Mouse (Mus musculus): ENCODE data around the gene Purb.

GRCm38 (mm10) chr11:6445441-6445840 lies 30.3 kb downstream of the Purb start:
- TF ChIP-seq USF2 (conservative IDR thresholded peaks at IDR 0.05; ENCODE audit: low read depth, low read length): no peak
- no peak for TF ChIP-seq EP300 (IDR thresholded peaks at IDR 0.05; ENCODE audit: low read length)
- no peak for TF ChIP-seq POLR2A (IDR thresholded peaks at IDR 0.05; ENCODE audit: low read depth, low read length)
- no peak for TF ChIP-seq NELFE (IDR thresholded peaks at IDR 0.05; ENCODE audit: low read depth, low read length)
- no peak for TF ChIP-seq GABPA (IDR thresholded peaks at IDR 0.05; ENCODE audit: insufficient replicate concordance, low read depth, low read length)
- TF ChIP-seq MEF2A (IDR thresholded peaks at IDR 0.05; ENCODE audit: borderline replicate concordance, low read depth, low read length): no peak
- no peak for TF ChIP-seq MAX (IDR thresholded peaks at IDR 0.05; ENCODE audit: low read length)
- TF ChIP-seq NRF1 (IDR thresholded peaks at IDR 0.05; ENCODE audit: low read depth, low read length): no peak
- no peak for TF ChIP-seq ETS1 (conservative IDR thresholded peaks at IDR 0.05; ENCODE audit: low read depth, low read length)
- TF ChIP-seq CTCF (conservative IDR thresholded peaks at IDR 0.05 in 1 of 2, IDR thresholded peaks at IDR 0.05 in 1 of 2; ENCODE audit: low read depth in 2 of 2, low read length in 2 of 2): no peak
- no peak for TF ChIP-seq SIN3A (IDR thresholded peaks at IDR 0.05; ENCODE audit: low read length)
- TF ChIP-seq UBTF (IDR thresholded peaks at IDR 0.05; ENCODE audit: low read depth, low read length): no peak
